Mouse (Mus musculus) liver, embryonic 16.5 days (tissue): ENCODE data around the gene Mup1. TPM values are rescaled to one million over a fixed set of nuclear protein-coding genes. Genes with fewer than 3 reads are reported as not detected.
"Not testable (repeated sequence)": the region's sequence is repeated elsewhere in the genome, so short reads cannot be mapped to it uniquely, and the experiment has no call there.

Experiments used
- ATAC-seq: fragments of 200-750 bp; cut with Nextera tagmentation; 2 replicates; pipeline ENCODE4 v1.8.0; 2017; ENCODE audit warnings: low read depth, mild to moderate bottlenecking, moderate number of reproducible peaks, moderate library complexity
- H3K27ac ChIP-seq: fragments of 300-500 bp; sonication (generic); 2 replicates; pipeline ENCODE4 v1.5.1; 2014; ENCODE audit warnings: mild to moderate bottlenecking, low read length
- H3K27me3 ChIP-seq: fragments of 300-500 bp; sonication (generic); 2 replicates; pipeline ENCODE4 v1.6.1; 2014; ENCODE audit warnings: low read depth, low read length, mixed read lengths; ENCODE audit not compliant: control insufficient read depth, insufficient read depth
- H3K36me3 ChIP-seq: fragments of 300-500 bp; sonication (generic); 2 replicates; pipeline ENCODE4 v1.6.1; 2014; ENCODE audit warnings: mild to moderate bottlenecking; ENCODE audit not compliant: control insufficient read depth, insufficient read depth
- H3K4me1 ChIP-seq: fragments of 300-500 bp; sonication (generic); 2 replicates; pipeline ENCODE4 v1.6.1; 2014; ENCODE audit warnings: low read depth, low read length, mixed read lengths; ENCODE audit not compliant: control insufficient read depth
- H3K4me2 ChIP-seq: fragments of 300-500 bp; sonication (generic); 2 replicates; pipeline ENCODE4 v1.6.1; 2014; ENCODE audit warnings: low read depth, low read length, mixed read lengths
- H3K4me3 ChIP-seq: fragments of 300-500 bp; sonication (generic); 2 replicates; pipeline ENCODE4 v1.5.1; 2014; ENCODE audit warnings: low read depth, mild to moderate bottlenecking, low read length
- H3K9ac ChIP-seq: fragments of 300-500 bp; sonication (generic); 2 replicates; pipeline ENCODE4 v1.6.1; 2014; ENCODE audit warnings: low read depth, low read length
- H3K9me3 ChIP-seq: fragments of 300-500 bp; sonication (generic); replicated peaks from 2 replicates; pipeline ENCODE4 v1.6.1; 2016; ENCODE audit warnings: low read length; ENCODE audit not compliant: control insufficient read depth
- WGBS: fragments of 180-500 bp; shearing (Covaris S2); extraction: QIAGEN DNeasy Blood & Tissue Kit; methylation state at CpG from one replicate; pipeline ENCODE4 v1.1.7; 2014; ENCODE audit not compliant: insufficient replicate concordance; 5-methylcytosine and 5-hydroxymethylcytosine counted together
- polyA plus RNA-seq: library from polyadenylated mRNA; unstranded; fragments of >200 nt; fragmentation: Nextera tagmentation; extraction: Ambion mirVana; gene quantifications from 2 replicates; pipeline ENCODE4 v1.2.1, GENCODE M21; 2015

Gene Mup1
- polyA plus RNA-seq = not detected in 2 replicates

DNA sequence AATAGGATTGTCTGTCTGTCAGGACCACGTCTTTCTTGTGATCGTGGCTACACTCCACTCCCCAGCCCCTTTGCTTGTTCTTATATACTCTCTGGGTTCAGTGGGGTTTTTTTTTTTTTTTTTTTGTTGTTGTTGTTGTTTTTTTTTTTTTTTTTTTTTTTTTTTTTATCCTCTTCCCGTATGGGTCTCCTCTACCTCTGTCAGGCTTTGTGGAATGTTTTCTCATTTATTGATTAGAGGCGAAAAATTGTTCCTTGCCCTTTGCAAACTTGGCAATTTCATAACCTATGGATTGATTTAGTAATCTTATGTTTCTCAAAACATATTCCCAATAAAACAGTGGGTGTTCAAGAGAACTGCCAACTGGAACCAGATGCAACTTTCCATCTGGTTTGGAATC lies at the start of gene Mup1:
Gene Mup1 (minus strand): TSS at position 101 of the 400 bp plus-strand sequence.
- WGBS = 53% methylated on average over 2 of the region's 4 CpGs

More for the DNA sequence above, at the start of gene Mup1:
- H3K27me3 ChIP-seq, H3K27ac ChIP-seq, H3K4me2 ChIP-seq, H3K36me3 ChIP-seq, H3K4me1 ChIP-seq, H3K4me3 ChIP-seq, H3K9me3 ChIP-seq, H3K9ac ChIP-seq, ATAC-seq: not testable (repeated sequence)

Other genes with a start within 250 kb of the Mup1 start
- not detected in 2 replicates for gene Mup9, start 80.0 kb downstream of the Mup1 start, polyA plus RNA-seq
- gene Mup10, start 80.2 kb upstream of the Mup1 start, polyA plus RNA-seq = not detected in 2 replicates
- gene Mup11, start 160.5 kb upstream of the Mup1 start, polyA plus RNA-seq = not detected in 2 replicates
- gene Mup12, start 239.4 kb upstream of the Mup1 start, polyA plus RNA-seq = not detected in 2 replicates